Mouse (Mus musculus) retina, postnatal 7 days (tissue): ENCODE data around the gene Lrch1.

Experiments
- DNase-seq: peaks from one replicate; pipeline ENCODE4 v3.0.0-alpha.2; 2012; ENCODE audit warnings: low read depth, low spot score

The Lrch1 gene

DNA sequence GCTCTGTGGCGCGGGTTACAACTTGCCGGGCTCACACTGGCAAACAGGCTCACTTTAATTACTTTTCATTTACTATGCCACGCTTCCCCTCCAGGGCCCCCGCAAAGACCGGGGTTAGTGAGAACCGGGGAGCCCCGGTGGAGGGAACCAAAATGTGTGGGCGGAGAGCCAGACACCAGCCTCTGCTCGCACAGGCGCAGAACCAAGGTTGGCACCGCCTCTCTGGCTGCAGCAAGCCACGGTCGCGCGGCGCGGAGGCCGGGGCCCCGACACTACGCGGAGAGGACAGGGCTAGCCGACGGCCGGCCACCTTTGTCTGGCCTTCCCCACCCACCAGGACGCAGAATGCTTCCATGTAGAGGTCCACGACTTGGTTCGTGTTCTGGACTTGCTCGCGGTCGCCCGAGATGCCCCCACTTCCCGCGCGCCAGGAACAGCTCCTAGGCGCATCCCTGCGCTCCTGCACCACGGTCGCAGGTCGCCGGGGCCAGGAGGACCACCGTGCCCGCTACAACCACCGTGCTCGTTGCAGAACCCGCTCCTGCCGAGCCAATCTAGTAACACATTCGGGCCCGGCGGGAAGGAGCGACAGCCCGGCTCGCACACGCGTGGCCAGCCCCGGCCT, 813 bp downstream of the Lrch1 start:
- DNase-seq = peak; percentile 13

DNA sequence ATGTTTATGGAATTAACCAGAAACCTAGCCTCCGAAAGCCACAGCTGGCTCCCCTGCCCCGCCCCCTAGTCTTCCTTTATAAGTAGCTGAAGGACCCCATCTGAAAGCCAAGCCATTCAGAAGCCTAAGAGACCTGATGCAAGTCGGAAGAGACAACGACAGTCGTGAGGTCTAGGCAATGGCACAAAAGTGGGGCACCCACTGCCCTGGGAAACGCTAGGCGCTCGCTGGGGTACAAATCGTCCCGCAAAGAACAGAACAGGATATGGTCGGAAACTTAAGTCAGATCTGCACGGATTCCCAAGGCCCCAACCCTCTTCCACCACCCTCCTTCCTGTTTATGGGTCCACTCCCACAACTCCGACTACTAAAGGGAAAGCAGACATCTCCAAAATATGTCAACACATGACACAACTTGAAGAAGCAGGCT, 1.3 kb downstream of the Lrch1 start:
- DNase-seq = no peak

DNA sequence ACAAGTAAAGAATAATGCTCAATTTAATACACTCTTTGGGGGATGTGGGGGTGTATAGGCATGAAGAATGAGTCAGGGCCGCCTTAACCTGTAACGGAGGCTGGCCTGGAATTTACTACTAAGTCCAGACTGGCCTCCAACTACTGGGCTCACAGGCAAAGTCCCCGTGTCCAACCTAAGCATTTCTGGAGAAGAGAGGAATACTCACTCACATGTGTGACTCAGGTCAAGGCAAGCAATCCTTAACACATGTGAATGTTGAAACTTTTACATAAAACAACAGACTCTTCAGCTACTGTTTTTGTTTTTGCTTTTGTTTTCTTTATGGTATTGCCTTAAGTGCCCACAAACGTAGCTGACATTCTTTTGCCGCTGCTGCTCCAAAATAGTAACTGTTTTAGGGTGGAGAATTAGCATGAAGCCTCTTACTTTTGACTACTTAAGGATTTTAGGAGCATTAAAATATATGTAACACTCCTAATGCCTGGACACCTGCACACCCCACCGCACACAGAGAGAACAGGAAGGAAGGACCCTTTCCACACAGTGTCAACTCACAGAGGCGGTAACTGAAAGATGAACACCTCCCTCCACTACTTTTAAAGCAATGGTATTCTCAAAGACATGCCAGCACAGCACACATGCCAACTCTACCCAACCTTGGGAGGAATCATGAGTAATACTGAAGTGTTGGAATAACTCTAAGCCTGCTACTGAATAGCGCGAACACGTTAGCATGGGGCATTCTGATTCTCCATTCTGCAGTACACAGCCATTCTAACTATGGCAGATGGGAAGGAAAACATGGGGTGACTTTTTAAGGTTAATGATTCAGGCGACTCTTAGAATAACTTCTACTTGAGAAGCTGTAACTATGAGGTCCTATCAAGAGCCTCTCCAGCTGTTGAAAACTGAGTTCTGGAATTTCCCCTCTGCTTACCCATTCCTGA, 2.1 kb downstream of the Lrch1 start:
- DNase-seq = no peak

DNA sequence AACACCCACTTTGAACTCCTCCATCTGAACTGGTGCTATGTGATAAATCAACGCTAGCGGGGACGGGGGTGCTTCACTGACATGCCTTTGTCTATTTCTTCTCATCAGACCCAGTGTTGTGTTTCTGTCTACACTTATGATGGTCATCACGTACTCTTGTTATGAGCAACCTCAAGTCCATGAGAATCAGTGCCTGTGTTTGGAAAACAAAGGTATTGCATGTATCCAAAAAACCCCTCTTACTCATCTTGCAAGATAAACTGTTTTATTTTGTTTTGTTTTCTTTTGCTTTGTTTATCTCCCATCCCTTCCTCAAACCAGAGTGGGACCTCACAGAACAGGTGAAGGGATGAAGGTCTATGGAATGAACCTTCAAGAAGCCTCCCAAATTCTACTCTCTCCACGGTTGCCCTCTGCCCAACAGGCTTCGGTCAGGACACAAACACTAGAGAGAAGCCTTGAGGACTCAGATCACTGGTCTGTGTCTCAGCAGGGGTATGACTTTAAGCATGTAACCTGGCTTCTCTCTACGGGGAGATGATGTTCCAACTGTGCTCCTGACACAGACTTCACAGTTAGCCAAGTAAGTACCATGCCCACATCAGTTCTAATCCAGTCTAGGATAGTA, 3.4 kb downstream of the Lrch1 start:
- DNase-seq = no peak

DNA sequence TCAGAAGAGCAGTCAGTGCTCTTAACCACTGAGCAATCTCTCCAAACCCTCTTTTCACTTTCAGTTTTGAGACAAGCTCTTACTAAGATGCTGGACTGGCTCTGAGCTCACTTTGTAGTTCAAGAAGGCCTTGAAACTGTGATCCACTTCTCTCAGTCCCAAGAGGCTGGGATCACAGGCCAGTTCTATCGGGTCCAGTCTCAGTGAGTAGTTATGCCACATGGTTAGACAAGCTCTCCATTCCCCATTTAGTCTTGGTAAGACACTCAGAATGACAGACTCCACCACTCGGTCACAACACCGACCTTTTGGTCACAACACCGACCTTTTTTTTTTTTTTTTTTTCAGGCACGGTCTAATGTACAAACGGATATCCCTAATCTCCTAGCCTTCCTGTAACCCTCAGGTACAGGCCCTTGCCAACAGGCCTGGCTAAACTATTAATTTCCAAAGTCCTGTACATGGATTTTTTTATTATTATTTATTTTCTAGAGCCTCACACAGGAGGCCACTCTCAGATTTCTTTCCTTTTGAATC, 4.0 kb downstream of the Lrch1 start:
- no peak for DNase-seq

DNA sequence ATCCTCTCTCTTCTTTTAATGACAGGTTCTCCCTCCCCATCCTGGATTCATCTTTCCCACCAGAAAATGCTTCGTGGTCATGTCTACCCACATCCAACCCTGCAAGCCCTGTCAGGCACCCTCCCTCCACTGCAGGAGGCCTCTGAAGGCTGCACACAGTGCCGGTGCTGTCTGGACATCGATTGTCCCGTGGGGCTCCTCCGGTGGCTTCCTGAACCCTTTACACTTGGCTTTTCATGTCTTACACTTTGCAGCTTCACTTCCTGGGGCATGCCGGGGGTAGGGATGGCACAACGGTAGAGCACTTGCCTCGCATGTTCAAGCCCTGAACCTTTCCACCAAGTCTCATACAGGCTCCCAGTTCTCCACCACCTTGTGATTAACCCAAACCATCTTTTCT, 4.7 kb downstream of the Lrch1 start:
- DNase-seq = no peak

DNA sequence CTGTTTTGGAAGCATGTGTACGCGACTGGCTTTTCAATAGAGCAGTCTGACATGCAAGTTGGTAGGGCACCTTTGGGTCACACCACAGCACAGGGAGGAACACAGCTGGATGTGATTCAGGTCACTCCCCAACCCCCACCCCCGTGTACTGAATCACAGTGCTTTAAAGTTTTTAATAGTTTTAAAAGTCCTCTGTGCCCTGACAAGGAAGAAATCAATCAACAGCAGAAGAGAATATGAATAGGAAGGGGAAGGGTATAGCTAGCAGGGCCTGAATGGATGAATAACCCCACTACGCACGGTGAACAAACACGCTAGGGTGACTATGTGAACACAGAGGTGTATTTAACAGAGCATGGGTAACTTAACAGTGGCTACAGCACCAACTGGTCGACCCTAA, 6.1 kb downstream of the Lrch1 start:
- no peak for DNase-seq

DNA sequence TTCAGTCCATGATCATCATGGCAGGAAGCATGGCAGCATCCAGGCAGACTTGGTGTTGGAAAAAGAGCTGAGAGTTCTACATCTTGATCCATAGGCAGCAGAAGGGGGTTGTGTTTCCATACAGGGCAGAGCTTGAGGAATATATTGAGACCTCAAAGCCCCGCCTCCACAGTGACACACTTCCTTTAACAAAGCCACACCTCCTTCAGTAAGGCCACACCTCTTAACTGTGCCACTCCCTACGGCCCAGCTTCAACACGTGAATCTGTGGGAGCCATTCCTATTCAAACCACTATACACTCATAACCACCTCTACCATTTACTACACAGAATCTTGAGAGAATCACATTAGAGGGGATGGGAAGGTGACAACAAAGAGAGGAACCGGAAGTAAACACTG, 6.9 kb downstream of the Lrch1 start:
- no peak for DNase-seq

DNA sequence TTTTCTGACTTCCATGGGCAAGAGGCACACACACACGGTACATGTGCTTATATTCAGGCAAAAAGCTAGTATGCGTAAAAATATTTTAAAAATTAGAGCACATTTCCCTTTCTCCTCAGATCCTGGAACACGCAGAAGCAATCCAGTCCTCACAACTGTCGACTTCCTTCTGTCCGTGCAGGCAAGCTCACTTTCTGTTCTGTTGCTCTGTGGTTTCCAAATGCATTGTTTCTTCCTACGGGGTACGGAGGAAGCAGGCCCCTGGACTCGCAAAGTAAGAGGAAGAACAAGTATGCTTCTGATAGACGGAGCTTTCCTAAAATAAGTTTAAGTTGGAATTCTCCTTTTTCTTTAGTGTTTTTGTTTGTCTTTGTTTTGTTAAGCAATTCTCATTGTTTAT, 8.3 kb downstream of the Lrch1 start:
- no peak for DNase-seq

DNA sequence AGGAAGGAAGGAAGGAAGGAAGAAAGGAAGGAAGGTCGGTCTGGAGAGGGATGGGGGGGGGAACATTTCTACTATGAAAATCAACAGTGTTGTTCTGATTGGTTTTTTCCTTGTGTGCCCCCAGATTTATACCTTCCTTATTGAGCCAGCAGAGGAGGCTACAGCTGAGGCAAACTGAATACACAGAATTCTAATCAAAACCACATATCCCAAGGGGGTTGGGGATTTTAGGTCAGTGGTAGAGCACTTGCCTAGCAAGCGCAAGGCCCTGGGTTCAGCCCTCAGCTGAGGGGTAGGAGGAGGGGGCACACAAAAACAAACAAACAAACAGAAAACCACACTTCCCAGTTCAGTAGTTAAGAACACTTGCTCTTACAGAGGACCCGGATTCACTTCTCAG, 8.8 kb downstream of the Lrch1 start:
- DNase-seq = no peak

DNA sequence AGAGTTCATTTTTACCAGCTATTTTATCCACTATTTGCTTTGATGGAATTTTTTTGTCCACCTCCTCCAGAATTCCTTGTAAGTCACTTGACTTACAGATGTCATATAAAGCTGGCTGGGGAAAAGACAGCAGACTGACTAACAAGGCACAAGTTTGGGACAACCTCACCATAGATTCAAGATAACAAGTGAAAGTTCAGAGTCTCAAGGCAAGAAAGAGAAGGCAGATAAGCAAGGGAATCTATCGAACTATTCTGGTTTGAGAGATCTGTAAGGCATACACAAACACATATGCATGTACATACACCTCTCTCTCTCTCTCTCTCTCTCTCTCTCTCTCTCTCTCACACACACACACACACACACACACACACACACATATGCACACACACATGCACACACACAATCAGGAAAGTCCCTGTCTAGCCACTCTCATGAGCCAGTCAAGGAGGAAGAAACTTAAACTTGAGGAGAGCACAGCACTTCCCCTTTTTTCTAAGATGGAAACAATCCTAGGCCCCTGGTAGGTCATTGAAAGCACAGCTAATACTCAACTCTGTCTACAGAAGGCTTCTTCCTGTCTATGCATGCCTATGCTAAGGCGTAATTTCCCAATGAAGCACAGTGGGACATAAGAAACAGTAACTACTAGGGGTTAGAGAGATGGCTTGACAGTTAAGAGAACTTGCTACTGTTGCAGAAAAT, 11.0 kb downstream of the Lrch1 start:
- no peak for DNase-seq

DNA sequence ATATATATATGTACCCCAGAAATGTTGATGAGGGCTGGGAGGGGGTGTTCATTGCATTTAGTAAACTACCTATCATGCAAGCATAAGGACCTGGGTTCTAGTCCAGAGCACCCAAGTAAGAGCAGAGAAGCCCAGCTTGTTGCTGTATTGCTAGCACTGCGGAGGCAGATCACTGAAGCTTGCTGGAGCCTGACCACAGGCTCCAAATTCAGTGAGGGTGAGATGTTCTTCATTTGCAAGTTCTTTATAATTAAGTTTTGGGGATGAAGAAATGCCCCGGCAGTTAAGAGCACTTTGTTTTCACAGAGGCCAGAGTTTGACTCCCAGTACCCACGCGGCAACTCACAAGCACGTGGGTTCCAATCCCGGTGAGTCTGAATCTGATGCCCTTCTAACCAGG, 12.6 kb downstream of the Lrch1 start:
- no peak for DNase-seq

DNA sequence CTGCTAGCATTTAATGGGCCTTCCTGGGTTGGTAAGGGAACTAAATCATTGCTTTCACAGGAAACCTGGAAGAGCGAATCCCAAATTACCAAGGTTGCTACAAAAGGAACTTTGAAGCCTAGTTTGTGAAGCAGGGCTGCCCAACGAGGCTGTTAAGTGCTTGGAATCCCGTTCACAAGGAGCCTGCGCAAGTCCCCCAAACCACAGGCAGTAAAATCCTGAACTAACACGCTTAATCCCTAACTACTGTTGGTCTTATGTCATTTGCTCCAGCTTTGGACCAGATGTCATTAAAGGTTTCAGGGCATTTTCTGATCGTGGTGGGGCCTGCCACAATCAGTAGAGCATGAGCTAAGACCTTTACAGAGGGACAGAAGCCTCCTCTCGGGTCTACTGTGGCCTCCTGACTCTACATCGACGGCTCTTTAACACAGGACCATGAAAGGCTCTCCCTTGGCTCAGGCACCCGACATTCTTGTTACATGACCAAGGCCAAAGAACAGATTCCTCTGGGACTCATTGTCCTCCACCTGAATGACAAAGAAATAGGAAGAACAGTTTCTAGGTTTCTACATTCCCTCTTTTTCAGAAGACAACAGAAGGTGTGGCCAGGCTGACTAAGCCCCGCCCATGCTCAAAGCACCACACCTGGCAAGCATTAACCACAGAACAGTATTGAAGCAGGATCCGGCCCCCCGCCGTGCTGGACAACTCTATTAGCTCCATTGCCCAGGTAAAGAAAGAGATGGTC, 13.5 kb downstream of the Lrch1 start:
- no peak for DNase-seq

DNA sequence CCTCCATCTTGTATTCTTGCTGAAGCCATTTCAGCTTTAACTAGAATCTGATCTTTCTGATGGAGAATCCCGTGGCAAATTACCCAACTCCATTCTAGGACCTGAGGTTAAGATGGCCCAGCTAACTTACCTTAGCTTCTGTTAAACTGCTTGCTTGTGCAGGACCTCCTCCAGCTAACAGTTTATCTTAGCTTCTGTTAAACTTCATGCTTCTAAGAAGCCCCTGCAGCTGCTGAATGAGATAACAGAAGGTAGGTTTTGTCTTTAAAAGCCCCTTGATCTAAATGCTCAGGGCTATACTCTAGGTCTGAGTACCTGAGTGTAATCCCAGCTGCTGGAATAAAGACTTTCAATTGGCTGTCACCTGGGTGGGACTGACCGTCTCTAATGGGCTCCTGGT, 17.9 kb downstream of the Lrch1 start:
- DNase-seq = no peak

DNA sequence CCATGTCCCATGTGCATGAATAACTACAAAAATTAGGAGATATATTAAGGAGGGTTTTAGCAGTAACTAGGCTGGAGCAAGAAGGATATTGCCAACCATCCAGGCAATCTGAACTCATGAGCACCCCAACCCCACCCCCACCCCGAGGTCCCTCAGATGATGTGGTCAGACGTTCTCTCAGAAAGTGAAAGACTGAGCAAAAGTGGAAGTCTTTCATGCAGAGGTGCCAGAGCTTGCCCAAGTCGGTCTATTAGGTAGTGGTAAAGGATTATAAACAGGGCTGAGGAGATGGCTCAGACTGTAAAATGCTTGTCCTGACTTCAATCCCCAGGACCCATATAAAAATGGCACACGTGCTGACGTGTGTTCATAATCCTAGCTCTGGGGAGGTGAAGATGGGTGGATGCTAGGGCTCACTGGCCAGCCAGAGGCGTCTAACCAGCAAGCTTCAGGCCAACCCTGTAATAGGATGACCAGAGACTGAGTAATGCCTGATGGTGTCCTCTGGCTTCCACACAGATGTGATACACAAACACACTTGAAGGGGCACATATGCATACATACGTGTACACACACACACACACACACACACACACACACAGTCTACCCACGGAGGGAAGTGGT, 18.8 kb downstream of the Lrch1 start:
- DNase-seq = no peak

DNA sequence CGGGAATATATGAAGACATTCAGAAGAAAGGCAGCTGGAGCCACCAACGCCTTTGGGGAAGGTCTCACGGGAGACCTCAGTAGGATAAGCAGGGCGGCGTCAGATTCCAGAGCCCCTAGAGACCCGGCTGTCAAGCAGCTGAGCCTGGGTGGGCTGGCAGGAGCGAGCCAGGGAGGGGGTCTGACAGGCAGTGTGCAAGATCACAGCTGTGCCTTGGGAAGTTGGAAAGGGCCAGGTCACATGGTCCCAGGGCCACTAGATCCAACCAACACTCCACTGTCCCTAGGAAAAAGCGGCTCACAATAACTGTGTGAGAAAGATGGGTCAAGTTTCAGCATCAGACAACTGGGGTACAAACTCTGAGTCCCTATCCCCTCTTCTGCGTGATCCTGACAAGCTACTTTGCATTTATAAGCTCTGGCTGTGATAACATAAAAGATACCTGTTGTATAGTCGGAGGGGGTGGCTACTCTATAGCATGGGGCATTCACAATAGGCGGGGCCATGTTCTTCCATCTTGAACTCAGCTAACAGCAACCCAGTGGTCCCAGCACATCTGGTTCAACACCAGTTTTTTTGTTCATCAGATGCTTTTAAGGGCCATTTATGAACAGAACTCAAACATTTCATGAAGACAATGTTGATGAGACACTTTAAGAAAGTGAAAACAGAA, 20.6 kb downstream of the Lrch1 start:
- no peak for DNase-seq

DNA sequence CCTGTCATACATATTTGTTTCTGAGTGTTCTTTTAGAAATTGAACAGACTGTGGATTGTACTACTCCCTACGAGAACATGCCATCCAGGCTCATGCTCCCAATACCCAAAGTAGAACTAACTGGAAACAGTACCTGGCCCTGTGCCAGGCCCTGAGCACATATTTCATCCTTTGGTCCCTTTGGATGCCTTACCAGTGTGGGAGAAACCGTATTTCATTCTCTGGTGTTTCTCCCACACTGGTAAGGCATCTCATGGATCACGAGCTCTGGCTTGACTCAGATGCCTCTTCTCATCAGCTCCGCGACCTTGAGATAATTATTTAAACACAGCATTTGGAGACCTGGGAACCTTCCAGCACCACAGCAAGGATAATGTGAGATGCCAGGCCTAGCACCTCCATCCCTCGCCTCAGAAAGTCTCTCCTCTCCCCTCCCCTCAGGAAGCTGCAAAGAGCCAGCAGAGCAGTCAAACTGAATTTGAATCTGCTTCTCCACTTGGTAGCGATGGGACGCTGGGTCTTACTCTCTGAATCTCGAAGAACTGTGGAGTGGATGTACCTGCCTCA, 21.6 kb downstream of the Lrch1 start:
- DNase-seq = no peak

DNA sequence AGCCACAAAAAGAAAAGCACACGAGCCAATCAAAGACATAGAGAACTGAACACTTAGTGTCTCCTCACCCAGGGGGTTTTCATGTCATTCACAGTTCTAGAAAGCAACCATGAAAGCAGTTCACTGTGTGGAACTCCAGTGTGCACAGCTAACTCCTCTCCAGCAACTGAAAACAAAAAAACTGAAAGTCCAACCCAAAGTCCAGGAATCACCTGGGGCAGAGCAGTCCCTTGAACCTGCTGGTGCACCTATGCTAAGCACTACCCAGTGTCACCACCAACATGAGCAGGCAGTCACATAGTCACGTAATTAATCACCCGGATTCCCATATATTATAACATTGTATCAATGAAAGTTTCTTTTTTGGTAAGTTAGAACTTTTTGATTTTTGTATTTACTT, 23.2 kb downstream of the Lrch1 start:
- no peak for DNase-seq

DNA sequence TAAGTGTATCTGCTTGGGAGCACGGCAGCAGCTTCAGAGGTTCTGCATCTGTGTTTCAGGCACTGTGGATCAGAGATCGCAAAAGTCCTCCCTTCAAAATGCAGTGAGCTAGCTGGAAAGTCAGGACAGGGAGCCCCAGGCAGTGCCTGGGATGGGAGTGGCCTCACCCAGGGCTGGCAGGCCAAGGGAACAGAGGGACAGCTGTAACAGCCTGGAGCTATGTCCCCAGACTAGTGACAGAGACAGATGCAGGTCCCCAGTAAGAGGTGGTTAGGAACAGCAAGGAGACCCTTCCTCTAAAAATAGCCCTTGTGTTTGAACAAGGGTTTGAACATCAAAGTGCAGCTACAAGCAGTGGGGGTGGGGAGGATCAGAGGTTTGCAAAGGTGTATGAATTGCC, 23.6 kb downstream of the Lrch1 start:
- DNase-seq = no peak
